Mouse (Mus musculus): Measurements from ENCODE around the gene Tktl1. TPM values are rescaled to one million over a fixed set of nuclear protein-coding genes. Genes with fewer than 3 reads are reported as not detected.

The Tktl1 gene
- polyA plus RNA-seq, 1 experiment from 2014 or later = 0.05 TPM

DNA sequence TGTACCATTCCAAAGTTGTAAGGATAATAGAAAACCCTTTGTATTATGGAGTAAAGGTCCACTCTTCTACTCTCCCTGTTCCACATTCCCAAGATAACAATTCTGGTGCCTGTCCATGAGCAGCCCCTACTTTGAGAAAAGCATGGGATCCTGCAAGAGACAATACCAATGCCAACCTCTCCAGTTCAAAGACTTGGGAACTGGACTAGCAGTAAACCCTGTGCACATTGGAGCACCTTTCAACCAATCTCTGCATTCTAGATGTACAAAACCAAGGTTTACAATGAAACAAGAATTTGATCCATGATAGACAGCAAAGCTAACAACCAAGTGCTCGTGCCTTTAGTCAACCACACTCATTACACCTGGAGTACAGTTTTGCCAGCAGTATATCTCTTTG, 68.0 kb downstream of the Tktl1 start:
- no peaks in the 10 kb centered on the region for H3K27me3 ChIP-seq
- peak overlapping the region; percentile 60 for H3K4me3 ChIP-seq
- ATAC-seq (ENCODE audit: low FRiP score, low read depth) = no peak
- peak overlapping the region; percentile 89 for H3K27ac ChIP-seq
- no peaks in the 10 kb centered on the region for H3K9me3 ChIP-seq
- peak overlapping the region; percentile 81 for H3K9ac ChIP-seq
- H3K4me2 ChIP-seq (replicated peaks) = peak overlapping the region; percentile 70
- peaks cover 30% of the 10 kb centered on the region for H3K36me3 ChIP-seq
- H3K4me1 ChIP-seq = peaks cover 18% of the 10 kb centered on the region
- 43% methylated on average over 1 of the region's 1 CpGs for WGBS

DNA sequence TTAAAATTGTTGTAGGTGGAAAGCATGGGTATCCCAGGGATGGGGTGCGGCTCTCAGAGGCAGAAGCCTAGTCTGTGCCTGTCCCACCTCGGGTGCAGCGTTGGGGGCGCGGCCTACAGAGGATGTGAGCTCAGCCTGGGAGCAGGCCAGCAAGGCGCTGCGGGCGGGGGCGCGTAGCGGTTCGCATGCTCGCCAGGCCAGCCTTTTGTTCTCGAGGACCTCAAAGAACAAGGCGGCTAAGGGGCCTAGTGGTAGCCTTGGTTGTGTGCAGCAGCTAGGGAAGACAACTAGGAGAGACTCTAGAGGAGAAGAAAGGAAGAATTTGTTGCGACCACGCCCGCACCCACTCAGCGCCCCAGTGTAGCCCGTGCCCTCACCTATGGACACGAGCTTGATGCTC, 68.6 kb downstream of the Tktl1 start:
- Histone ChIP-seq H3K9me3 (no peaks in the 10 kb centered on the region), H3K4me1 (peaks cover 18% of the 10 kb centered on the region), H3K4me2 (replicated peaks) (peak overlapping the region; percentile 70), H3K27me3 (no peaks in the 10 kb centered on the region), H3K4me3 (peak overlapping the region; percentile 60), H3K27ac (peak overlapping the region; percentile 89), H3K9ac (peak overlapping the region; percentile 81), H3K36me3 (peaks cover 25% of the 10 kb centered on the region)
- peak; percentile 20; the same call in 1 of the 2 replicates for ATAC-seq (ENCODE audit: low FRiP score, low read depth)
- 18% methylated on average over 21 of the region's 21 CpGs for WGBS

DNA sequence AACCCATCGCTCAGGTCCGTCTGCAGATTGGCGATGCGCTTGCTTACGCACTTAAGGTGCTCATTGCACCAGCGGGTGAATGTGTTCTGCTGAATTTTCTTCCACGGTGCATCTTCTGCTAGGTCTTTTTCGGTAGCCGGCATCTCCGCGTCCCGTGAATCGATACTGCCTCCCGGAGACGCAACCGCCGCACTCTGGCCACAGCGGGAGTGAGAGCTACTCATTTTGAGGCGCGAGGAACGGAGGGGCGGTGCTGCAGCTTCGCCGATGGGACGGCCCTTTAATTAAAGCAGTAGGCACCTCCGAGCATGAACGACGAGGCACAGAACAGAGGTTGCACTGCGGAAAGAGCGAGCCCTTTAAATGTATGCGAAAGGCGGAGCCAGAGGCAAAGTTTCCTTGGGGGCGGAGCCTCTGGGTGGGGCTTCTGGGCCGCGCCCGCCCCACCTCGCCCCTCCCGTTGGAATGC, 69.2 kb downstream of the Tktl1 start:
- Histone ChIP-seq H3K4me1 (peaks cover 18% of the 10 kb centered on the region), H3K4me2 (replicated peaks) (peak overlapping the region; percentile 70), H3K27ac (peak overlapping the region; percentile 89), H3K36me3 (peaks cover 19% of the 10 kb centered on the region), H3K9me3 (no peaks in the 10 kb centered on the region), H3K27me3 (no peaks in the 10 kb centered on the region), H3K4me3 (peak overlapping the region; percentile 60), H3K9ac (peak overlapping the region; percentile 81)
- ATAC-seq (ENCODE audit: low FRiP score, low read depth) = peak; percentile 90
- 19% methylated on average over 32 of the region's 38 CpGs for WGBS

DNA sequence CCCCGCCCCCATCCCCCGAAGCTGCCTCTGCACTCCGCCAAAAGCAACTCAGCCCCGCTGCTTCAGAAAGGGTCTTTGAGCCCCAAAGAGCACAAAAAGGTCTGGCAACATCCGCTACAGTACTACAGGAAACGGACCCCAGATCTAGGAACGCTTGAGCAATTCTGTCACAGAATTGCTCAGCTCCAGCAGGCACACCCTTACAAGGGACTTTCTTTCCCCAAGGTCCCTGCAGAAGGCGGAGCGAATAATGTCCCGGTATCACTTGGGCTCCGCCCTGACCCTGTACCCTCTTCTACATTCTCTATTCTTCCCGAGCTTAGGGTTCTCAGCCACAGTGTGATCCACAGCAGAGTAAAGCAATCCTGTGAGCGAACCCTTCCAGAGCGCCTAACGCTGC, 69.6 kb downstream of the Tktl1 start:
- 12% methylated on average over 14 of the region's 15 CpGs for WGBS
- H3K27ac ChIP-seq = peak overlapping the region; percentile 87
- peak overlapping the region; percentile 61 for H3K4me2 ChIP-seq (replicated peaks)
- H3K9ac ChIP-seq = peak overlapping the region; percentile 64
- no peaks in the 10 kb centered on the region for H3K9me3 ChIP-seq
- peak overlapping the region; percentile 60 for H3K4me3 ChIP-seq
- peaks cover 18% of the 10 kb centered on the region for H3K4me1 ChIP-seq
- H3K27me3 ChIP-seq = no peaks in the 10 kb centered on the region
- peak; percentile 17; the same call in 1 of the 2 replicates for ATAC-seq (ENCODE audit: low FRiP score, low read depth)
- H3K36me3 ChIP-seq = peaks cover 15% of the 10 kb centered on the region

DNA sequence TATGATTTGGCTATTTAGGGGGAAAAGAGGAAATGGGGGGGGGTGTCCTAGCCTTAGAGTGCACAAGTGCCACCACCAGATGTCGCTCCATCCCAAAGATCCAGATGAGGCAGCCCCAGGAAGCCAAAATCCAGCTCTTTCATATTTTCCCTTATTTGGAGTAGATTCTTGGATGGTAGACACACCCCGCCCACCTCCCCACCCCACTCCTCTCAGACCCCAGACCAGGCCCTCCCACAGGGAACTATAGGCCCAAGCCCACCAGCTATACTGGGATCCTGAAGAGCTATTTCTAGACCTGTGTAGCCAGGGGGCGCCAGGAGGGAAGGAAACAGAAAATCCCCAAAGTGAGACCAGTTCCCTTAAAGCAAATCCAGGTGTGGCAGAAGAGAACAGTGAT, 71.6 kb downstream of the Tktl1 start:
- H3K27ac ChIP-seq = peak overlapping the region; percentile 73
- H3K4me2 ChIP-seq (replicated peaks) = peak overlapping the region; percentile 64
- peaks cover 8% of the 10 kb centered on the region for H3K4me1 ChIP-seq
- no peaks in the 10 kb centered on the region for H3K27me3 ChIP-seq
- no peaks in the 10 kb centered on the region for H3K9me3 ChIP-seq
- H3K9ac ChIP-seq = no peak overlapping the region
- peak overlapping the region; percentile 43; the same call in 1 of the 2 replicates for H3K4me3 ChIP-seq
- WGBS = 10% methylated on average over 3 of the region's 3 CpGs
- peak; percentile 48 for ATAC-seq (ENCODE audit: low FRiP score, low read depth)
- H3K36me3 ChIP-seq = no peaks in the 10 kb centered on the region

DNA sequence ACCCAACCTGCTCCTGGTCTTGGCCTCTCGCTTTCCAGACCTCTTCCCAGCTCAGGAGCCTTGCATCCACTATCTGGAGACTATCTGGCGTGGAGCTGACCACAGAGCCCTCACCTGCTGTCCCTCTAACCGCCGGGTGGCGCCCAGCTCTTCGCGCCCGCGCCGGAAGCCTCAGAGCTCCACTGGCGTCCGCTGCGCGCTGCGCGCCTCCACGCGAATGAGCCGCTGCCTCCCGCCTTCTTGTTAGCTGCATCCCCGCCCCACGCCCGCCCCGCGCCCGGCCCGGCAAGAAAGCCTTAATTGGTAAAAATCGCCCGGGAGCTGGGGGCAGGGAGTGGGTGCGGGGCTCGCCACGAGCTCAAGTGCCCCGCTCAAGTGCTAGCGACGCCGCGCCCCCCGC, 72.6 kb downstream of the Tktl1 start, which contains the start of gene Flna:
TSS of gene Flna (minus strand) at position 206 of the 400 bp plus-strand sequence.
- H3K4me1 ChIP-seq = 0 out of 2 replicates have a peak, but pooled peaks cover 4% of the 10 kb centered on the region
- peak within 1 kb of the TSS; percentile 43 for H3K4me3 ChIP-seq
- peak within 1 kb of the TSS; percentile 73 for H3K27ac ChIP-seq
- peak within 1 kb of the TSS; percentile 64 for H3K4me2 ChIP-seq (replicated peaks)
- WGBS = 17% methylated on average over 37 of the region's 38 CpGs
- no peaks in the 10 kb centered on the region for H3K27me3 ChIP-seq
- H3K9me3 ChIP-seq = no peaks in the 10 kb centered on the region
- ATAC-seq (ENCODE audit: low FRiP score, low read depth) = no peak
- peak within 1 kb of the TSS; percentile 67 for H3K9ac ChIP-seq
- H3K36me3 ChIP-seq = no peaks in the 10 kb centered on the region

DNA sequence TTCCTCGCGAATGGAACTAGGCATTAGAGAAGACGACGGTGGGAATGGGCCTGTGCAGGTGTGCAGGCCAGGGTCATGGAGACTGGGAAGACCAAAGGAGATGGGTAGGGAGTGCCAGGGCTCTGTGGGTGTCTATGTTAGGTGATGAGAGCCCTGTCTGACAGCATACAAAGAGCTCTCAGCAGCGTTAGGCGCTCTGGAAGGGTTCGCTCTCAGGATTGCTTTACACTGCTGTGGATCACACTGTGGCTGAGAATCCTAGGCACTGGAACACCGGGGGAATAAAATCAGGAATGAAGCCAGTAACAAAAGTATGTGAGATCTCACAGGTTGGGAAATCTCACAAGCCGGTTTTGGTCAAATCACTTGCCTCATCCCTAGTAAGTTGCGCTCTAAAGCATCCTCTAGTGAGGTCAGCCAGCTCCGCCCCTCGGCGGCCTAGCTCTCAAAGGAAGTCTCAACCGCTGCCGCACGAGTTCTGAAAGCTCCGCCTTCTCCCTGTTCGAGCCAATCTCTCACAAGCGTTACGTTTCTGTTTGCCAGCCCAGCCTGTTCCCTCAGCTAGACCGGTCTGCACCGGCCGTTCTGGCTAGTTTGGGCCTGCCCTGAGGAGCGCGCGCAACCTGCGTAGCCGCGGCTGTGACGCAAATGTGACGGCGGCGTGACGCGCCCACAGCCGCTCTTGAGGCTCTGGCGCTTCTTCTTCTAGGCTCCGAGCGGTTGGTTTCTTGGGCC, 77.3 kb downstream of the Tktl1 start, which contains the start of gene Emd:
TSS of gene Emd (plus strand) at position 535 of the 735 bp plus-strand sequence.
- Histone ChIP-seq H3K27me3 (no peaks in the 10 kb centered on the region), H3K4me1 (peaks cover 5% of the 10 kb centered on the region; the same call in 1 of the 2 replicates), H3K4me2 (replicated peaks) (peak within 1 kb of the TSS; percentile 73), H3K9ac (peak within 1 kb of the TSS; percentile 81), H3K36me3 (peaks cover 23% of the 10 kb centered on the region), H3K27ac (peak within 1 kb of the TSS; percentile 90), H3K9me3 (no peaks in the 10 kb centered on the region), H3K4me3 (peak within 1 kb of the TSS; percentile 59)
- ATAC-seq (ENCODE audit: low FRiP score, low read depth) = peak; percentile 97
- WGBS = 17% methylated on average over 39 of the region's 39 CpGs

DNA sequence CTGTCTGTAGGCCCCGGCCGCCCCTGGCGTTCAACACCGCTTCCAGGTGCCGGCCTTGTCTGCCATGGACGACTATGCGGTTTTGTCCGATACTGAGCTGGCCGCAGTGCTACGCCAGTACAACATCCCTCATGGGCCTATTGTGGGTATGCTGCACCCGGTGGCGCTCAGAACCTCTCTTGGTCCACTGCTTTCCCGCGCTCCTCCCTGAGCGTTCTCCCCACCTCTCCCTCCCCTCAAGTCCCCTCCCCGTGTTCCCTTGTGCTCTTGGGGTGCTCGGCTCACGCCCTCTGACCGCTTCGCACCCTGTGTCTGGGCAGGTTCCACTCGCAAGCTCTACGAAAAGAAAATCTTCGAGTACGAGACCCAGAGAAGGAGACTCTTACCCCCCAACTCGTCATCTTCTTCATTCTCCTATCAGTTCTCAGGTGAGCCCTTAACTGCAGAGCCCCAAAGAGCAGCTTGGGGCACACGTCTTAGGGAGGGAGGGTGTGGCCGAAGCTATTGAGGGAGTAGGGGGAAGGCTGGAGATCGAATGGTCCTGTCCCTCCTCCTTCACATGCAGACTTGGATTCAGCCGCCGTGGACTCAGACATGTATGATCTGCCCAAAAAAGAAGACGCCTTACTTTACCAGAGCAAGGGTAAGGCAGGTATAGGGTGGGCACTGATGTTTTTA, 78.0 kb downstream of the Tktl1 start:
- Histone ChIP-seq H3K4me3 (peak overlapping the region; percentile 59), H3K27me3 (no peaks in the 10 kb centered on the region), H3K4me2 (replicated peaks) (peak overlapping the region; percentile 73), H3K27ac (peak overlapping the region; percentile 90), H3K4me1 (peaks cover 5% of the 10 kb centered on the region; the same call in 1 of the 2 replicates), H3K9me3 (no peaks in the 10 kb centered on the region), H3K9ac (peak overlapping the region; percentile 81), H3K36me3 (peaks cover 23% of the 10 kb centered on the region)
- ATAC-seq (ENCODE audit: low FRiP score, low read depth) = peak; percentile 63
- 15% methylated on average over 31 of the region's 31 CpGs for WGBS

DNA sequence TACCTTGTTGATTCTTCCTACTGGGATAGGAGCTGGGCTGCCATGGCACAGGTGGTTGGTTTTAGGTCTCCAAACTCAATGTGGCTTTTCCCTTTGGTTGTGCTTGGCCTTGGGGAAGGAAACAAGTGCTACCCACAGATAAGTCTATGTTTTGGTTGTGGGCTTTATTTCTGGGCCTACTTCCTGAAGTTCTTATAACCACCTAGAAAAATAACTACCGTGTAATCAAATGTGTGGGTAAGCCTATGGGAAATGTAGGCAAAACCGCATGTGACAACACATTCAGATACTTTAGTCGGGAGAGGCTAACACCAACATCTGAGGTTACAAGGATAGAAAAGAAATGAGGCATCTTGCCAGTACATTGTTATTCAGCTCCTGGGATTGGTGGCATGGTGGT, 80.7 kb downstream of the Tktl1 start:
- peaks cover 23% of the 10 kb centered on the region for H3K36me3 ChIP-seq
- peaks cover 5% of the 10 kb centered on the region; the same call in 1 of the 2 replicates for H3K4me1 ChIP-seq
- H3K27ac ChIP-seq = no peak overlapping the region
- ATAC-seq (ENCODE audit: low FRiP score, low read depth) = no peak
- H3K27me3 ChIP-seq = no peaks in the 10 kb centered on the region
- 94% methylated on average over 3 of the region's 3 CpGs for WGBS
- H3K9me3 ChIP-seq = no peaks in the 10 kb centered on the region
- no peak overlapping the region for H3K4me2 ChIP-seq (replicated peaks)
- no peak overlapping the region for H3K9ac ChIP-seq
- H3K4me3 ChIP-seq = no peak overlapping the region

Other genes with a start within 250 kb of the Tktl1 start
- 29.7 and 32.3 TPM in 2 replicates for gene Renbp, start 246.4 kb upstream of the Tktl1 start, polyA plus RNA-seq (2015; fragmentation: Nextera tagmentation; extraction: Ambion mirVana)
- 62.0 and 64.6 TPM in 2 replicates for gene Hcfc1, start 210.9 kb upstream of the Tktl1 start, polyA plus RNA-seq (2015; fragmentation: Nextera tagmentation; extraction: Ambion mirVana)
- gene Irak1, start 153.3 kb upstream of the Tktl1 start, polyA plus RNA-seq (2015; fragmentation: Nextera tagmentation; extraction: Ambion mirVana) = 54.3 and 60.5 TPM in 2 replicates
- gene Opn1mw, start 49.8 kb upstream of the Tktl1 start, polyA plus RNA-seq (2015; fragmentation: Nextera tagmentation; extraction: Ambion mirVana) = not detected in 2 replicates
- 12.5 and 12.8 TPM in 2 replicates for gene Mecp2, start 41.9 kb upstream of the Tktl1 start, polyA plus RNA-seq (2015; fragmentation: Nextera tagmentation; extraction: Ambion mirVana)
- not detected in 2 replicates for gene Tex28, start 9.4 kb upstream of the Tktl1 start, polyA plus RNA-seq (2015; fragmentation: Nextera tagmentation; extraction: Ambion mirVana)
- gene Flna, start 72.6 kb downstream of the Tktl1 start, polyA plus RNA-seq (2015; fragmentation: Nextera tagmentation; extraction: Ambion mirVana) = 275 and 314 TPM in 2 replicates
- gene Emd, start 77.4 kb downstream of the Tktl1 start, polyA plus RNA-seq (2015; fragmentation: Nextera tagmentation; extraction: Ambion mirVana) = 26.7 and 27.8 TPM in 2 replicates
- 828 and 885 TPM in 2 replicates for gene Rpl10, start 93.6 kb downstream of the Tktl1 start, polyA plus RNA-seq (2015; fragmentation: Nextera tagmentation; extraction: Ambion mirVana)
- 91.0 and 92.2 TPM in 2 replicates for gene Taz, start 104.7 kb downstream of the Tktl1 start, polyA plus RNA-seq (2015; fragmentation: Nextera tagmentation; extraction: Ambion mirVana)
- 11.7 and 12.0 TPM in 2 replicates for gene Dnase1l1, start 105.1 kb downstream of the Tktl1 start, polyA plus RNA-seq (2015; fragmentation: Nextera tagmentation; extraction: Ambion mirVana)
- gene Atp6ap1, start 119.8 kb downstream of the Tktl1 start, polyA plus RNA-seq (2015; fragmentation: Nextera tagmentation; extraction: Ambion mirVana) = 127 and 128 TPM in 2 replicates
- 247 and 260 TPM in 2 replicates for gene Gdi1, start 127.7 kb downstream of the Tktl1 start, polyA plus RNA-seq (2015; fragmentation: Nextera tagmentation; extraction: Ambion mirVana)
- 73.5 and 76.5 TPM in 2 replicates for gene Fam50a, start 135.8 kb downstream of the Tktl1 start, polyA plus RNA-seq (2015; fragmentation: Nextera tagmentation; extraction: Ambion mirVana)
- gene Plxna3, start 151.8 kb downstream of the Tktl1 start, polyA plus RNA-seq (2015; fragmentation: Nextera tagmentation; extraction: Ambion mirVana) = 21.2 and 25.3 TPM in 2 replicates
- 114 and 115 TPM in 2 replicates for gene Lage3, start 176.4 kb downstream of the Tktl1 start, polyA plus RNA-seq (2015; fragmentation: Nextera tagmentation; extraction: Ambion mirVana)
- gene Ubl4a, start 196.0 kb downstream of the Tktl1 start, polyA plus RNA-seq (2015; fragmentation: Nextera tagmentation; extraction: Ambion mirVana) = 62.2 and 68.2 TPM in 2 replicates
- 19.6 and 21.3 TPM in 2 replicates for gene Slc10a3, start 196.1 kb downstream of the Tktl1 start, polyA plus RNA-seq (2015; fragmentation: Nextera tagmentation; extraction: Ambion mirVana)
- gene Fam3a, start 216.0 kb downstream of the Tktl1 start, polyA plus RNA-seq (2015; fragmentation: Nextera tagmentation; extraction: Ambion mirVana) = 42.3 and 43.5 TPM in 2 replicates
- 18.2 and 18.4 TPM in 2 replicates for gene Ikbkg, start 216.0 kb downstream of the Tktl1 start, polyA plus RNA-seq (2015; fragmentation: Nextera tagmentation; extraction: Ambion mirVana)

All from limb, embryonic 13.5 days (tissue).